Mouse (Mus musculus) adrenal gland, adult 2 months (tissue): ENCODE measurements around the gene Rere. TPM values are rescaled to one million over a fixed set of nuclear protein-coding genes. Genes with fewer than 3 reads are reported as not detected.

Experiments
- DNase-seq: peaks from one replicate; pipeline ENCODE4 v3.0.0; 2021
- polyA plus RNA-seq: library from polyadenylated mRNA; depleted of rRNA; stranded (reverse); fragments of >200 nt; gene quantifications from 2 replicates; pipeline ENCODE4 v1.2.3, GENCODE M21; 2012
- total RNA-seq, 2 experiments: library from RNA; stranded (reverse); gene quantifications; 2 replicates each; pipeline ENCODE4 v1.2.3; 2021

The Rere gene
- total and polyA plus RNA-seq, 3 experiments, result 104 to 112 (median 105) TPM

GRCm38 (mm10) chr4:150346651-150347386, 65.4 kb downstream of the Rere start:
- DNase-seq, result no peak

GRCm38 (mm10) chr4:150347387-150347672, 65.9 kb downstream of the Rere start:
- DNase-seq, result no peak

GRCm38 (mm10) chr4:150349680-150350101, 68.2 kb downstream of the Rere start:
- no peak for DNase-seq

GRCm38 (mm10) chr4:150351419-150352075, 70.1 kb downstream of the Rere start:
- no peak for DNase-seq

- no peak for DNase-seq
Measured at GRCm38 (mm10) chr4:150352736-150353135, 71.3 kb downstream of the Rere start.

GRCm38 (mm10) chr4:150353376-150353900, 72.0 kb downstream of the Rere start:
- DNase-seq, result no peak

- DNase-seq, result no peak
Measured at GRCm38 (mm10) chr4:150355801-150356200, 74.4 kb downstream of the Rere start.

- no peak for DNase-seq
Measured at GRCm38 (mm10) chr4:150361986-150362691, 80.7 kb downstream of the Rere start.

- no peak for DNase-seq
Measured at GRCm38 (mm10) chr4:150362858-150363257, 81.4 kb downstream of the Rere start.

- DNase-seq, result no peak
Measured at GRCm38 (mm10) chr4:150364786-150365185, 83.3 kb downstream of the Rere start.

GRCm38 (mm10) chr4:150366510-150367208, 85.2 kb downstream of the Rere start:
- no peak for DNase-seq

GRCm38 (mm10) chr4:150371580-150372380, 90.3 kb downstream of the Rere start:
- peak; percentile 89 for DNase-seq

GRCm38 (mm10) chr4:150372631-150373041, 91.2 kb downstream of the Rere start:
- no peak for DNase-seq

GRCm38 (mm10) chr4:150373111-150374109, 92.0 kb downstream of the Rere start:
- peak; percentile 46 for DNase-seq

GRCm38 (mm10) chr4:150374651-150375447, 93.4 kb downstream of the Rere start:
- peak; percentile 26 for DNase-seq

GRCm38 (mm10) chr4:150375448-150375935, 94.0 kb downstream of the Rere start:
- no peak for DNase-seq

GRCm38 (mm10) chr4:150379313-150379712, 97.9 kb downstream of the Rere start:
- no peak for DNase-seq

GRCm38 (mm10) chr4:150379772-150380171, 98.3 kb downstream of the Rere start:
- DNase-seq, result peak; percentile 85

GRCm38 (mm10) chr4:150380273-150380672, 98.8 kb downstream of the Rere start:
- DNase-seq, result no peak
